Mouse (Mus musculus): ENCODE measurements around the gene Exoc6b. TPM values are rescaled to one million over a fixed set of nuclear protein-coding genes. Genes with fewer than 3 reads are reported as not detected.

The Exoc6b gene
- total and polyA plus RNA-seq, 2 experiments, result 2.3 to 6.1 TPM

DNA sequence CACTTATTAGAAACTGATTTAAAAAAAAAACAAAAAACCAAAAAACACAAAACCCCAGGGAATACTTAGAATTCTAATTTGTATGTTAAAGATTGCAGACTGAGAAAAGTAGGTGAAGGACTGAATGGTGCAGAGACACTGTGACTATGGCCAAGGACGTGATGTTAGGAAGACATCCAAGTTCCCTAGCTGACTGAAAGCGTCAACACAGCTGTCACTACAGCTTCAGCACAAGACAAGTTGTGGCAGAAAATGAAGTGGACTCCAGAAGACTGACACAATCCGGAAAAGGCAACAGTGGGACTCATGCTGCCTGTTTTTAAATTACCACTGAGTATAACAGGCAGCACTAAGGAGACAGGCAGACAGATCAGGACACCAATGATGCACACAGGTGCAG is 417.4 kb downstream of the Exoc6b start:
- H3K79me2 ChIP-seq (ENCODE audit: control insufficient read depth, insufficient read depth, low read length), result no peaks in the 10 kb centered on the region
- no peak for DNase-seq (ENCODE audit: extremely low read depth, low read depth, low spot score)
- H3K9ac ChIP-seq (ENCODE audit: low read depth, low read length), result no peak overlapping the region
- TF ChIP-seq POLR2A (IDR thresholded peaks at IDR 0.05; ENCODE audit: extremely low read depth, insufficient read depth, low read length) (no peak), CTCF (IDR thresholded peaks at IDR 0.05; ENCODE audit: low read depth, low read length) (no peak)
- 87% methylated on average over 3 of the region's 3 CpGs for WGBS
- H3K4me3 ChIP-seq (ENCODE audit: insufficient read depth, low read depth, low read length), result no peak overlapping the region
- H3K4me1 ChIP-seq (ENCODE audit: control insufficient read depth, insufficient read depth, low read length), result peaks cover 4% of the 10 kb centered on the region; the same call in 1 of the 2 replicates
- no peaks in the 10 kb centered on the region for H3K36me3 ChIP-seq (ENCODE audit: control insufficient read depth, insufficient read depth, low read length)
- H3K27ac ChIP-seq (replicated peaks; ENCODE audit: insufficient read depth, low read depth, low read length), result no peak overlapping the region
- no peaks in the 10 kb centered on the region for H3K27me3 ChIP-seq (ENCODE audit: control insufficient read depth, insufficient read depth, low read length)

DNA sequence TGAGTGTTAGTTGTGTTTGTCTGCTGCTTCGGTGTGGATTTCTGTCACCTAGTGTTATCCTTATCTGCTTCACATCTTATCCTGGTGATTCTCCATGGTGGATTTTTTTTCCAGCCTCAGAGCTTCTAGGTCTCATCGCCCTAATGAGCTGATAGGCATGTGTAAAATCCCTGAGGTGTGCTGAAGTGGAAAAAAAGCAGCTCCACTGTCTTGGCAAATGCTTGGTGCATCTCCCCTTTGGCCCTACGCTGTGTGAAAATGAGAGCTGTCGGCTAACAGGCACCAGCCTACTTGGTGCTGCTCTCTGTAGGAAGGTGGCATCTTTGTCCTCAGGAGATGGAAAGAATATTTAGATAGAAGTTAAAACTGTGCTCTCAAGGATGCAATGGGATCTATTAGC is 422.1 kb downstream of the Exoc6b start:
- Histone ChIP-seq H3K36me3 (ENCODE audit: control insufficient read depth, insufficient read depth, low read length) (no peaks in the 10 kb centered on the region), H3K27ac (replicated peaks; ENCODE audit: insufficient read depth, low read depth, low read length) (no peak overlapping the region), H3K27me3 (ENCODE audit: control insufficient read depth, insufficient read depth, low read length) (no peaks in the 10 kb centered on the region), H3K9ac (ENCODE audit: low read depth, low read length) (no peak overlapping the region), H3K79me2 (ENCODE audit: control insufficient read depth, insufficient read depth, low read length) (no peaks in the 10 kb centered on the region), H3K4me3 (ENCODE audit: insufficient read depth, low read depth, low read length) (no peak overlapping the region), H3K4me1 (ENCODE audit: control insufficient read depth, insufficient read depth, low read length) (peaks cover 11% of the 10 kb centered on the region; the same call in 1 of the 2 replicates)
- TF ChIP-seq POLR2A (IDR thresholded peaks at IDR 0.05; ENCODE audit: extremely low read depth, insufficient read depth, low read length) (no peak), CTCF (IDR thresholded peaks at IDR 0.05; ENCODE audit: low read depth, low read length) (no peak)
- WGBS, result 30% methylated on average over 4 of the region's 4 CpGs
- DNase-seq (ENCODE audit: extremely low read depth, low read depth, low spot score), result no peak

DNA sequence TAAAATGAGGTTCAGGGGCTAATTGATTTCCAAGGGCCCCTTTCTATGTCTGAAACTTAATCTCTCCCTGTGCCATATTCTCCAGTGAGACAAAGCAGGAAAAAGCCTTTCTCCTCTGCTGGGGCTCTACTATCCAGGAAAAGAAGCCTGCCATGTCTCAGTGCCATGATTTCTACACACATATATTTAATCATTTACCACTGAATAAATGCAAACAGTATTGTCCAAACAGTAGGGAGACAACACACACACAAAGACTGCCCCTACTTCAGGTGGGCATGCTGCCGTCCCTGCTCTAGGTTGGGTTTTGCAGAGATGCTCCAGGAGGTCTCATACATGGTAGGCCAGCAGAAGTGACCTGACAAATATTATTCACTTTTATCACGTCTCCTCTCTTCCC is 422.6 kb downstream of the Exoc6b start:
- DNase-seq (ENCODE audit: extremely low read depth, low read depth, low spot score), result peak; percentile 50
- Histone ChIP-seq H3K36me3 (ENCODE audit: control insufficient read depth, insufficient read depth, low read length) (no peaks in the 10 kb centered on the region), H3K27ac (replicated peaks; ENCODE audit: insufficient read depth, low read depth, low read length) (no peak overlapping the region), H3K9ac (ENCODE audit: low read depth, low read length) (no peak overlapping the region), H3K4me1 (ENCODE audit: control insufficient read depth, insufficient read depth, low read length) (peaks cover 11% of the 10 kb centered on the region; the same call in 1 of the 2 replicates), H3K27me3 (ENCODE audit: control insufficient read depth, insufficient read depth, low read length) (no peaks in the 10 kb centered on the region), H3K79me2 (ENCODE audit: control insufficient read depth, insufficient read depth, low read length) (no peaks in the 10 kb centered on the region), H3K4me3 (ENCODE audit: insufficient read depth, low read depth, low read length) (no peak overlapping the region)
- 17% methylated on average over 2 of the region's 2 CpGs for WGBS
- no peak for TF ChIP-seq CTCF (IDR thresholded peaks at IDR 0.05; ENCODE audit: low read depth, low read length)
- TF ChIP-seq POLR2A (IDR thresholded peaks at IDR 0.05; ENCODE audit: extremely low read depth, insufficient read depth, low read length), result no peak

DNA sequence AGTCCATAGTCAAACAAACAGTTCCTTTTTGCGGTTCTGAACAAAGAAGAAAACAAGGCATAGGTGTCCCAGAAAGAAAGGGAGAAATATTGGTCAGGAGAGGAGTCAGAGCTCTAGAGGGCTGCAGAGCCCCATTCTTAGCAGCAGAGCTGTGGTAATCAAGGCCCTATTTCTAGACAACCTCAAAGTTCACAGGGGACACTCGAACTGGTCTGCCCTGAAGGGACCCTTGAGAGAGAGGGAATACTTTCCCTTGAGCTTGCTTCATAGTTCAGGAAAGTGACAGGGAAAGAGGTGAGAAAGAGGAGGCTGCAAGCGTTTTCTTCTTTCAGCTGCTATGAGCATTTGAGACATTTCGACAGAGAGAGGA is 428.3 kb downstream of the Exoc6b start:
- Histone ChIP-seq H3K4me3 (ENCODE audit: insufficient read depth, low read depth, low read length) (no peak overlapping the region), H3K27ac (replicated peaks; ENCODE audit: insufficient read depth, low read depth, low read length) (peak overlapping the region; percentile 71; the same call in 1 of the 2 replicates), H3K36me3 (ENCODE audit: control insufficient read depth, insufficient read depth, low read length) (no peaks in the 10 kb centered on the region), H3K79me2 (ENCODE audit: control insufficient read depth, insufficient read depth, low read length) (no peaks in the 10 kb centered on the region), H3K4me1 (ENCODE audit: control insufficient read depth, insufficient read depth, low read length) (peaks cover 12% of the 10 kb centered on the region), H3K27me3 (ENCODE audit: control insufficient read depth, insufficient read depth, low read length) (no peaks in the 10 kb centered on the region), H3K9ac (ENCODE audit: low read depth, low read length) (no peak overlapping the region)
- 45% methylated on average over 4 of the region's 4 CpGs for WGBS
- TF ChIP-seq POLR2A (IDR thresholded peaks at IDR 0.05; ENCODE audit: extremely low read depth, insufficient read depth, low read length) (no peak), CTCF (IDR thresholded peaks at IDR 0.05; ENCODE audit: low read depth, low read length) (no peak)
- DNase-seq (ENCODE audit: extremely low read depth, low read depth, low spot score), result no peak

DNA sequence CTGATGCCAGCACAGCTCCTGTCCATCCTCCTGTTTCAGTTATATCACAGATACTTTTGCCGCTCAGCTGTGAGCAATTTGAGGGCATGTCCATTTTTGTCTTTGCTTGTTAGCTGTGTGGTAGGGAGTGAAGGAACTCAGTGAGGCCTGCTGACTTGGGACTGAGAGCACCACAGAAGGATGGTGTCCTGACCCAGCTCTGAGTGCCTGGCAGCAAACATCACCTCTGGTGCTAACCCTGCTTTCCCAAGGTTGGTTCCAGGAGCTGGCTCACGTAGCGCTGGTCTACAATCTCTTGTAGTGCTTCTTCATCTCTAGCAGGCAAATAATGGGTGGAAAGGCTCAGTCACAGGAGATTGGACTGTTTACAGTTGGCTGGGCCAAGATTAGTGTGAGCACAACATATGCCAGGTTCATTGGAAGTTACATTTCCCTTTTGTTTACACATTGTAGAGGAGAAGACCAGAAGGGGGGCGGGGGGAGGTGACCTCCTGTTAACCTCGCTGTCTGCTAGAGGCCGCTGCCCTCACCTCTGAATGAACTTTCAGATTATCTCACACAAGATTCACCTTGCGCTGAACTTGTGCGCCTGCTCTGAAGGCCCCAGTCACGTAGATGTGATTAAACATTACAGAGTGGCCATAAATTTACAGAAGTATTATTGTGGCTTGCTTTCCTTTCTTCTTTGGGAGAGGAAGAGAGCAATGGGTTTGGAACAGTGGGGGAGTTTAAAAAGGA is 428.8 kb downstream of the Exoc6b start:
- peak; percentile 92 for DNase-seq (ENCODE audit: extremely low read depth, low read depth, low spot score)
- Histone ChIP-seq H3K4me1 (ENCODE audit: control insufficient read depth, insufficient read depth, low read length) (peaks cover 12% of the 10 kb centered on the region), H3K27ac (replicated peaks; ENCODE audit: insufficient read depth, low read depth, low read length) (peak overlapping the region; percentile 69), H3K36me3 (ENCODE audit: control insufficient read depth, insufficient read depth, low read length) (no peaks in the 10 kb centered on the region), H3K4me3 (ENCODE audit: insufficient read depth, low read depth, low read length) (no peak overlapping the region), H3K27me3 (ENCODE audit: control insufficient read depth, insufficient read depth, low read length) (no peaks in the 10 kb centered on the region), H3K79me2 (ENCODE audit: control insufficient read depth, insufficient read depth, low read length) (no peaks in the 10 kb centered on the region), H3K9ac (ENCODE audit: low read depth, low read length) (no peak overlapping the region)
- WGBS, result 7% methylated on average over 9 of the region's 9 CpGs
- TF ChIP-seq POLR2A (IDR thresholded peaks at IDR 0.05; ENCODE audit: extremely low read depth, insufficient read depth, low read length) (no peak), CTCF (IDR thresholded peaks at IDR 0.05; ENCODE audit: low read depth, low read length) (no peak)

DNA sequence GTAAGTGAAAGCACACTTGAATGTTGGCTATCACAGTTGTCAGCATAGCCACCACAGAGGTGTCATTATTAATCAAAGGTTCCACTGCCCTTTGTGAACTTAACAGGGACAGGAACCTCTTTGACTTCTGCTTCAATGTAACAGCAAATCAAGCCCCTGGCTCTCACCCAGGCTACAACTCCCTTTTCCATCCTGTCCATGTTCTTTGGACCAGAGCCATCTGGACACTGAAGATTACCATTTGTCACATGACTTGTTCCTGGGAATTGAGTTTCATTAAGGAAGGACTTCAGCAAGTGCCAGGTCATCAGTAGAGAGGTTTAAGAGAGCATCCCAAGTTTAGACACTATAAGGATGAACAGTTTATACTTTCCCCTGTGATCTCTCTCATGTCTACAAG is 431.1 kb downstream of the Exoc6b start:
- Histone ChIP-seq H3K27me3 (ENCODE audit: control insufficient read depth, insufficient read depth, low read length) (no peaks in the 10 kb centered on the region), H3K36me3 (ENCODE audit: control insufficient read depth, insufficient read depth, low read length) (no peaks in the 10 kb centered on the region), H3K79me2 (ENCODE audit: control insufficient read depth, insufficient read depth, low read length) (no peaks in the 10 kb centered on the region), H3K4me3 (ENCODE audit: insufficient read depth, low read depth, low read length) (no peak overlapping the region), H3K9ac (ENCODE audit: low read depth, low read length) (no peak overlapping the region), H3K27ac (replicated peaks; ENCODE audit: insufficient read depth, low read depth, low read length) (no peak overlapping the region), H3K4me1 (ENCODE audit: control insufficient read depth, insufficient read depth, low read length) (peaks cover 12% of the 10 kb centered on the region)
- peak; percentile 46 for DNase-seq (ENCODE audit: extremely low read depth, low read depth, low spot score)
- TF ChIP-seq POLR2A (IDR thresholded peaks at IDR 0.05; ENCODE audit: extremely low read depth, insufficient read depth, low read length), result no peak
- no peak for TF ChIP-seq CTCF (IDR thresholded peaks at IDR 0.05; ENCODE audit: low read depth, low read length)
